Mouse (Mus musculus) thymus, postnatal 36 days (tissue): Measurements from ENCODE around the gene Gm156.
"Not testable (repeated sequence)": the region's sequence is repeated elsewhere in the genome, so short reads cannot be mapped to it uniquely, and the experiment has no call there.

Source experiments
- DNase-seq, 2 experiments: peaks; one replicate each; pipeline ENCODE4 v3.0.0; 2022; ENCODE audit warnings: mixed read lengths in 2 of 2

The Gm156 gene

DNA sequence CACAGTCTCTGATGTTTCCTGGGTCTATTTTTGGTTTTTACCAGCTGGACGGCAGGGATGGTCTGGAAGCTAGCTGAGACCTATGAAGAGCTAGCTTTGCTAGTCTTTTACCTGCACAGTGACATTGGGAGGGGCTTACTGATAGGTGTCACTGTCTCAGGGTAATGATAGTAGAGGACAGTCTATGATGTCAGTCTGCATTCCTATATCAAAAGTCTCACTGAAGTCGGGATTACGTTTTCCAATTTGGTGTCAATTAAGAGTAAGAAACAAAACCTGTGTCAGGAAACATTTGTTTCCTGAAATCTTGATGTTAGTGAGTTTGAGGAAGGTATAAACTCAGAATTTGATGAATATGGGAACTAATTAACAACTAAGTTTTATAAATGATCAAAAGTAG lies at the start of gene Gm156:
TSS of gene Gm156 (minus strand) at position 101 of the 400 bp plus-strand sequence.
- DNase-seq: not testable (repeated sequence)

- DNase-seq: no peak
These were observed 41.5 kb upstream of the Gm156 start for GRCm38 (mm10) chr6:129825559-129825958.

- no peak for DNase-seq
These were observed 39.9 kb upstream of the Gm156 start for GRCm38 (mm10) chr6:129824004-129824403.

DNA sequence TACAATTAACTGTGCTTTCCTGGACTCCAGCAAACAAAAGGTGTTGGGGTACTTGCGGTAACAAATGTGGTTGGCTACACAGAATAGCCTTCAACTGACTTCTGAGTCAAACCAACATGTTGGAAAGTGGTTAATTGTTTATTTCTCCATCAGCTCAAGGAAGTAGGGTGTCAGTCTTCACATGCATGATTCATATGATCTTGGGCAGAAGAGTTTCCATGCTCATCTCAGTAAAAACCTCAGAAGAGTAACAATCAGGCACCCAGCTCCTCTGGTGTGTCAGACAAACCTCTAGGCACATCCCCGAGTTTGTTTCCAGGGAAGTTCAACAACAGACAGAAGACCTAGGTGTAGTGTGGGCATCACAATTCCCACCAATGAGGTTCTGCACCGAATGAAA lies 33.7 kb upstream of the Gm156 start:
- no peak for DNase-seq

- DNase-seq: no peak
These were observed 36.4 kb downstream of the Gm156 start for GRCm38 (mm10) chr6:129747654-129748032.

DNA sequence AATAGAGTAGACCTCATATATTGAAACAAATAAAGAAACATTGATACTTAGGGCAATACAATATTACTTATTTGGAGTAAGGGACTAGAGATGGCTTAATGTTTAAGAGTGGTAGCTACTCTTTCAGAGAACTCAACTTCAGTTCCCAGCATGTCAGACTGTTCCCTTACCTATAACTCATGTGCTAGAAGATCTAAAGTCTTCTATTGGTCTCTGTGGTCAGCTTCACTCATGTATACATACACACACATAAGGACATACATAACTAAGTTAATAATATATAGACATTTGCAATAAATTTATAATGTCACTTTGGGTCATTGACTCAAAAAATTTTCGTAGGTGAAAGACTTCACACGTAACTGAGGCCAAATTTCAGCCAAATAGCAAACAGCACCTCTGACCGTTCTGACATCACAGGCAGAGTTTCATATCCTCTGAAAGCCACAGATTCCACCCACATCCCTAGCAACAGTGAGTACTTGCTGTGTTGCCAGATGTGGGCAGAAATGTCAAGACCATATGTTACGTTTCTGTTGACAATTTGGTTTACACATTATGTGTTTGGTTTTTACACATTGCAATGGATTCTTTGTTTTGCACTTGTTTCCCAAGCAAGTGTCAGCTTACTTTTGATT lies 36.9 kb downstream of the Gm156 start:
- no peak for DNase-seq

DNA sequence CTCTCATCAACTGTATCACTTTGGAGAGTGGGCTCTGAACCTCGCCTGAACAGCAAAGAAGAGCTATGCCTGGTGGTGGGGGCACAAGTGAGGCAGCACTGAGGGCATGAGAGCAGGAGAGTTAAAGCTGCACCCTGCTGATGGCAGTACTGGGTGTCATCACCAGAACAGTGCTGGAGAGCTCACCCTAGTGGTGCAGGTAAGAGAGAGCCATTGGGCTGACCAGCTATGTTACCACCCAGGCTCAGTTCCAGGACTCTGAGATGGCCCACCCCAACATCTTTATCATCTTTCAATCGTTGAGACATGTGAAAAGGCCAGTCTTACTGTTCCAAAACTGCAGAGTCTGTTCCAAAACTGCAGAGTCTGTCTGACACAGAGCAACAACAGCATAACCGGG lies 37.9 kb downstream of the Gm156 start:
- DNase-seq: no peak

DNA sequence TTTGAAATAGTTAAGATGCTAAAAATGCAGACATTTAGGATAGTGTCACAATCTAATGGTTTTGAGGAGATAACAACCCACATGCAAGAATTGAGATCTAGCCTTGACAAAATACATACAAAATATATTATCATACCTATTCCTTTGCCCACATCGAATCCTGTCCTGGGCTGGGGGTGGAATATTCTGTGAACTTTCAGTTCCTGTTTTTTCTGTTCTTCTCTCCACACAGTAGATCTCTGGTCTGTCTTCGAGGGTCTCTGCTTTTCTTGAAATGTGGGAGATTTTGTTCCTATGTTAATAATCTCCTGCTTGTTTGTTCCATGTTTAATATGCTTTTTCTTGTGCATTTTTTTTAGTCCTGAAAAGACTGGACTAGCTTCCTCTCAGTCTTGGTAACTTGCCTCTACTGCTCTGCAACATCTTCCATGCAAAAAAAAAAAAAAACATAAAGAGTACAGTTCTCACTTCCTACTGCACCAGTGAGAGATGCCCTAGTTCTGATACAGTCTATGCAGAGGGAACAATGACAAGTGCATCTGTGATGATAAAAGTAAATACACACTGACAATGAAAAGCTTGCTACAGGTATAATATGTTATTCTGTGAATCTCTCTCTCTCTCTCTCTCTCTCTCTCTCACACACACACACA lies 43.9 kb downstream of the Gm156 start, which contains the start of gene Klri2:
TSS of gene Klri2 (minus strand) at position 416 of the 653 bp plus-strand sequence.
- DNase-seq: no peak

- DNase-seq: no peak
These were observed 47.7 kb downstream of the Gm156 start for GRCm38 (mm10) chr6:129736414-129736813.

DNA sequence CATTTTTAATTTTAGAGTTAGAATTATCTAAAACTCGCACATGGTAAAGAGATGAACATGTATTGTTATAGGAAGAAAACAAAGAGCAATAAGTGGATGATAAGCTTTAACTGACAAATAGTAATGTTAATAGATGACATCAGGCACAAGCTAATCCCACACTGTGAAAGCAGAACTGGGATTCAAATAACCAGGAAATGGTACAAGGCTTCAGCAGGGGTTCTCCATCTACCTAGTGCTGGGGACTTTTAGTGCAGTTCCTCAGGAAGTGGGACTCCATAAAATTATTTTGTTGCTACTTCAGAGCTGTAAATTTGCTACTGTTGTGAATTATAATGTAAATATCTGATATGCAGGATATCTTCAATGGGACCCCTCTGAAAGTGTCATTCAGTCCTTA lies 56.8 kb downstream of the Gm156 start:
- DNase-seq: no peak

GRCm38 (mm10) chr6:129721390-129721789 lies 62.7 kb downstream of the Gm156 start:
- no peak for DNase-seq

- DNase-seq: no peak
These were observed 63.6 kb downstream of the Gm156 start for GRCm38 (mm10) chr6:129720487-129720886.

DNA sequence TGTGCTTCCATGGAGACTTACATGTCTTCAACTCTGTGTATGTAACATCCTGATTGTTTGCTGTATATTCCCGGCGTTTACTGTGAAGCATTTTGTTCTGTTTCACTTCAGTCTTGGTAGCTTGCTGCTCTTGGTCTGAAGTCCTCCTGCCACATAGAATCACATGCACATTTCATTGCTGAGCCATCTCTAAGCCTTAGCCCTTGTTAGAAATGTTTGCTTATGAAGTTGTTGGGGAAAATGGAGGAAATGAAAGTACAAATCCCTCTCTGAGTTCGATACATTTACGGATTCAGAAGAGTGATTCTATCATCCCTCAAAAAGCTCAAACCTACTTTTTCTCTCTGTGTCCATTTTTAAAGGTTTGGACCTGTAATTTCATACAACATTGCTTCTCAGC lies 67.0 kb downstream of the Gm156 start, which contains the start of gene Klri1:
TSS of gene Klri1 (minus strand) at position 101 of the 400 bp plus-strand sequence.
- no peak for DNase-seq
